Mouse (Mus musculus): ENCODE results near the gene 1700029H14Rik.

Gene 1700029H14Rik

DNA sequence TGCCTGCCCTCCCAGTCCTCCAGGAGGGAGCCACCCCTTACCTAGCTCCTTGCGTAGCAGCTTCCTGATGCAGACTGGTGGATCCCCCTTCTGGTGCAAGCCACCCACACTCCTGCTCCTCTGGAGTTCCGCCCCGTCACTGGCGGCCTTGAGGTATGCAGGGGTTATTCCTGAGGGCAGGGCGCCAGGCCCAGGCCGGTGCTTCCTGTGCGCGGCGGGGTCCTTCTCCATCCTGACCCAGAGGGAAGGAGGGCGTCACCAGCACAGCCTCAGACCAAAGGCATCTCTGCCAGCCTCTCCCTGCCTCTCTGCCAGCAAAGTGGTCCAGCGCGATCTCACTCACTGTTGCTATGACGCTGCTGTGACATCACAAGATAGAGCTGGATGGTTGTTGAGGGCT lies at the start of gene 1700029H14Rik:
1700029H14Rik (minus strand) TSS at position 344 of the 400 bp plus-strand sequence.
- DNase-seq (ENCODE audit: low spot score in 2 of 2): peak; percentile 14 to 23

DNA sequence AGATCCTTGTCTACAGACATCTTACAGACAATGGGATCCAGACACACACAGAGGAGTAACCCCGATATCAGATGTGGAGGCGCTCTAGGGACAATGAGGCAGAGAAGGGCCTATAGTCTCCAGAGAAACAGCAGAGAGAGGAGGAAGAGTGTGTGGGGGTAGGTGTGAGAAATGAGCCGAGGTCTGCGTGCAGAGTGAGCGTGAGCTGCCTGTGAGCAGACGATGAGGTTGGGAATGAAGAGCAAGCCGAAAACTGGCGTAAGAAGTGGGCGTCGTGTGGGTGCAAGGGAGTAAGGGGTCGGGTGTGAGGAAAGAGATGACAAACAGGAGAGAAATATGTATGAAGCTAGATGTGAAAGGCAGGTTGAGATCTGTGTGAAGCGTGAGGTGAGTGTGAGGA lies 49.4 kb upstream of the 1700029H14Rik start:
- DNase-seq (ENCODE audit: low spot score in 2 of 2): no peak

DNA sequence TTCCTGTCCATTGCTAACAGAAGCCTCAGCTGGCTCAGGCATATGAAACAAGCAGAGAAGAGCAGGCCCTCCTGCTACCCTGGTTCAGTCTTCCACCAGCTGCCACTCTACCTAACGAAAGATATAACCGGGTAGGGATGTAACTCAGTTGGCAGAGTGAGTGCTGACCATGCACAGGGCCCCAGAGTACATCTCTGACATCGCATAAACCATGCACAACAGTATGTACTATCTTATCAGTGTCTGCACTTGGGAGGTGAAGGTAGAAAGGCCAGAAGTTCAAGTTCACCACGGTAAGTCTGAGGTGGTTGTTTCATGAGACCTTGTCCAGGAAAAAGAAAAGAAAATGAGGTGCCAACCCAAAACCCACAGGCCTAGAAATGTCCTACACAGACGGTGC lies 47.7 kb upstream of the 1700029H14Rik start:
- no peak for DNase-seq (ENCODE audit: low spot score in 2 of 2)

DNA sequence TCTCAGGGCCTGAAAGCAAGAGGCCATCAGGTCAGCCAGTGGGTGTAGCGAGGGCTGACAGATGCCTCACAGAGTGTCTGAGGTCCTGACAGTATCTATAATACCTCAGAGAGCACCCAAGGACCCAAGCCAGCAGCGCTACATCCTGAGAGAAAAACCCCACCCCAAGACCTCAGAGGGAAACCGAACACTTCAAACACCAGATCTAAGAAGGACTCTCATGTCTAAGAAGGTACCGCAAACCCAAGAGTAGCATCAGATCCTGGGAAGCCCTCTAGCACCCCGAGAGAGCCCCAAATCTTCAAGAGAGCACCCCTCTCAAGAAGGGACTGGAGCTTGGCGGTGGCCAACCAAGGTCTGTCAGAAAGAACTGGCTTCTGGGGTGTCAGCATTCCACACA lies 46.7 kb upstream of the 1700029H14Rik start:
- no peak for DNase-seq (ENCODE audit: low spot score in 2 of 2)

DNA sequence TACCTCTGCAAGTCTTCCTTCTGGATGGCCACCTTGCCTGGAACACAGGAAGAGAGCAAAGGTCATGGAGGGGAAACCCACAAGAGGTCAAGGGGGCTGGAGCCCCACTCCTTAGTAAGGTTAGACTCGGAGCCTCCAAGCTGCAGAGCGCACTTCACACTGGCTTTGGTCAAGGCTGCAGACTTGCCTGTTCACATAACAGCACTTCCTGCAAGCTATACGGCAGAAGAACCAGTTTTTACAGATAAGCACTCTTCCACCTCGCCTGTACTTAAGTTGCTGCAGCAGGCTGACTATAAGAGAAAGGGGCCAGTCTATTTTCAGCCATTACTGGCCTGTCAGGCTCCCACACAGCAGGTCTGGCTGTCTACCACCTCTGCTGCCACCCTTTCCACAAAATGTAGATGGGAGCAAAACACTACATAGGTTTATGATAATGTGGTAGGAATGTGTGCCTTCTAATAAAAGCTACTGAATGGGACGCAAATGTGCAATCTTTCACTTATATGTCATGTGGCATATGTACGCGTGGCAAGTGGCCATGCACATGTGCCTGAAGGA lies 43.7 kb upstream of the 1700029H14Rik start:
- DNase-seq (ENCODE audit: low spot score in 2 of 2): no peak

DNA sequence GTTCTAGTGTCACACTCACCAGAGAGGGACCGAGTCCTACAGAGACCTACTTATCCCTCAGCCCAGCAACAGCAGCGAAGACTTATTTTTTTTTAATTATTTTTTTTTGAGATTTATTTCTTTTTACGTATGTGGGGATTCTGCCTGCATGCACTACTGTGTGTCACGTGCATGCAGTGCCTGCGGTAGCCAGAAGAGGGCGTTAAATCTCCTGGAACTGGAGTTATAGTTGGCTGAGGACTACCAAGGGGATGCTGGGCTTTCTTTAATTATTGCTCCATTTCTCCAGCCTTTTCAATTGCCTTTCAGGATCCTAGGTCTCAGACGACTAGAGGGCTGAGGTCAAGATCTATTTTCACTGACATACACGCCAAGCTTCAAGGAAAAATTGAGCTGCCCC lies 40.4 kb upstream of the 1700029H14Rik start:
- peak in 1 of 2 experiments; percentile 34 for DNase-seq (ENCODE audit: low spot score in 2 of 2)

DNA sequence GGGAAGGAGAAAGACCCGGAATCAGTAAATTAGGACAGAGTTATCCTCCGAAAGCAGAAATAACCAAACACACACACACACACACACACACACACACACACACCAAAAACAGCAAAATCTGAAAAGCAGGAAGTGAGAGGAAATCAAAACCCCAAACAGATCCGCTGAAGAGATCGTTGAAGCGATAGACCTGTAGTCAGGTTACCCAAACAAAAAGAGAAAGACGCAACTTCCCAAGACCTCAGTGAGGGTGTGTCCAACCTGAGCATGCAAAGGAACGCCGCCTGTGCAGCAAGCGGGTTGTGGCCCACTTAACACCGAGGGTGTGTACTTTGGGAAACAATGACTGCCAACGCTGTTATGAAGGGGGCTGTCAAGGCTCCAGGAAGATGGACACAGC lies 38.9 kb upstream of the 1700029H14Rik start:
- peak; percentile 71 to 81 for DNase-seq (ENCODE audit: low spot score in 2 of 2)

DNA sequence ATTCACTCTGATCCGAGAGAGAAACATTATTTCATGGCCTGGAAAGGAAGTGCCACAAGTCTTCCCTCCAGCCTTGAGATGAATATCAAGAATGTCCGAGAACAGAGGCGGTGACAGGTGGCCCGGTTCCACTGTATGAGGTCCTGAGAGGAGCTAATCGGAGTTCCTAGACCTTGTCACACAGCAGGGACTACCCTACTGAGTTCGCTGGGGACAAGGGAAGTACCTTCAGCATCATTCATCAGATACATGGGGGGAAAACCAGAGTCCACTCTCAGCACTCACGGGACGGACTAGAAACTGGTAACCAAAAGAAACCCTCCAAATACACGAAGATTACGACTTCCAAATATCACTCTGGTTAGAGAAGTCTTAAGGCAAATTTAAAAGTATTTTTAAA lies 38.5 kb upstream of the 1700029H14Rik start:
- DNase-seq (ENCODE audit: low spot score in 2 of 2): peak; percentile 50 to 61

DNA sequence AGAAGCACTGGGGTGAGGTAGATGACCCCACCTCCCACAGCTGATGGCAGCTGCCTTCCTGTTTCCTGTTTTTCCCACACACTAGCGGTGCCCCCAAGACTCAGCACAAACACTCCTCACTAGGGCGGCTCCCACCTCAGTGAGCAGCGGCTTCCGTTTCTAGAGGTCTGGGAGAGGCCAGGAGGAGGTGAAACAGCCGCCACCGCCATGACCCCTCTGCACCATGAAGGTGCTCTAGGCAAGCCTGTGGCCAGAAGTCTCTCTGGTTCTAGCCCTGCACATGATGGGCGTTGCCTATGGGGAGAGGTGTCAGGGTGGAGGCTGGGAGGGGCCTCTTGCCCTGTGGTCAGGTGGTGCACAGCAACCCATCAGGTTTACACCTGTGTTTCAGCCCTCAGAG lies 37.9 kb upstream of the 1700029H14Rik start:
- DNase-seq (ENCODE audit: low spot score in 2 of 2): peak; percentile 82 to 88

DNA sequence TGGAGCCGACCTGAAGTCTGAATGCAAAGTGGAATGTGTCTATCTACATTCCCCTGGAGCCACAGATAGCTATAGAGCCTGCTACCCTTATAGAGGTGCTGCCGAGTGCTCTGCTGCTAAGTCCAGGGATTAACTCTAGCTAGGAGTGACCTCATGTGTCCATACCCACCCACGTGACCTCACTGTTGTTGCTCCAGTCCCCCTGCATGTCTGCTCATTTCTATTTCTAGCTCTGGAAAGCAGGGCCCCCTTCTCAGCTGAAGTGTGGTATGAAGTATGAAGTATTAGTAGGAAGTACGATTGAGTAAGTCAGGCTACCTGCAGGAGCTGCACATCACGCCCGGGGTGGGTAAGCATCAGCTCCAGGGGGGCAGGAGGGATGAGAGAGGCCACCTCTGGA lies 35.5 kb upstream of the 1700029H14Rik start:
- no peak for DNase-seq (ENCODE audit: low spot score in 2 of 2)

DNA sequence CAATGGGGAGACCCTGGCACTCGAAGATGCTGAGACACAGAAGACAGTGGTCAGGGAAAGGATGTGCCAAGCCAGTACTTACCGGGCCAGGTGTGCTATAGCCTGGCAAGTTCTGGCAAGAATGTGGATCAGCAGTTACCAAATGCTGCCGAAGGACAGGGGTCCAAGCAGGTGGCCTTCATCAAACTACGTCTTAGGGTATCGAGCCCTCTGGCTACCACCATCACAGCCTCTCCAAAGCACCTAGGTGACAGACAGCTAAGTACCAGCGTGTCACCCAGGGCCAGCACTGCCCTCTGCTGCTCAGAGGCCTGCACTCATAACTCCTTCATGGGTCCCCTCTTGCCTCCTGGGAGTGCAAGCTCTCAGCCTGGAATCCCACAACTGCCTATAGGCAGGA lies 33.6 kb upstream of the 1700029H14Rik start:
- peak; percentile 23 to 53 for DNase-seq (ENCODE audit: low spot score in 2 of 2)

DNA sequence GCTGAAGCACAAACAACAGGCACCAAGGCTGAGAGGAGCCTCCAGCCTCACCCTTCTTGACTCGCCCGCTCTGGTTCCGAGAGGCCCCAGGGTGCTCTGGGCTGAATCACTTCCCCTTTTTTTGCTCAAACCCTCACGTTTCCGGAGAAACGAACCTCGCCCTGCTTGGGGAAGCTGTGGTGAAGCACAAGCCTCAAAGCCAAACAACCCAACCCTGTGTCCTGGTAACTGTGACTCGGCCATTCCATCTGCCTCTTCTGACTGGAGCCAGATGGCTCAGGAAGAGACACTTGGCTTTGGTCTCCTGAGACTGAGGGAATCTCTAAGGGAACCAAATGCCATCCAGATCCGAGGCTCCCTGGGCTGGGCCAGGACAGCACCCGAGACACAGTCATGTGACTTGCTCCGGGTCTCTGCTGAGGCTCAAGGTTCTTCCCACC lies 32.6 kb upstream of the 1700029H14Rik start:
- peak; percentile 85 to 92 for DNase-seq (ENCODE audit: low spot score in 2 of 2)

DNA sequence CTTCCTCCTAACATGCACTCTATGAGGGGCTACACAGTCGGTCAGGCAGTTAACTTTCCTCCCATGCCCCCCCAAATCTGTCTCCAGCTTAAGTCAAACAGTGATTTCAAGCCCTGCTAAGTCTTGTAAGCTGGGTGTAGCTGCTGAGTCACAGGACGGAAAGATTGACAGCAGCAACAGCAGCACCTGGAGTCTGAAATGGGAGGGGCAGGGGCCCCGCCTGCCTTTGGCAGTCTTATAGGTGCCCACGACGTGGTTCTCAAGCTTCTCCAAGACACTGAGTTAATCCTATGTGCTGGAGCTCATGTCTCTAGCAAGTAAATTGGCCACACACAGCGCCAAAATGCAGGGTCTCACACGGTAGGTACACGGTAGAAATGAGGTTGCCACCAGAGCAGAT lies 31.1 kb upstream of the 1700029H14Rik start:
- peak in 1 of 2 experiments; percentile 13 for DNase-seq (ENCODE audit: low spot score in 2 of 2)

DNA sequence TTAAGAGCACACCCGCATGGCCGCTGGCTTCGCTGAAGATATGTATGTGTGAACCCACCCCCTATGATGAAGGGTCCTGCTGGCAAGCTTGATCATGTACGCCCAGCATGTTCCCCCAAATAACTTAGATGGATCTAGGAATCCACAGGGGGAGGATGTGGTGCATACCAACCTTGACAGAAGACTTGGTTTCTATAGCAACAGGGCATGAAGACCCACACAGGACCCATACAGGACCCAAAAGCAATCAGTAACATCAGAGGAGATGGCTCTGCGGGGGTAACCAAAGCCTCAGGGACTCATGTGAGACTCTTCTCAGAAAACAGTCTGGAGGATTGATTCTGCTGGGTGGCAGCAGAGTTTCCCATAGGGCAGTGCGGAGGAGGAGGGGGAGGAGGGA lies 29.0 kb upstream of the 1700029H14Rik start:
- no peak for DNase-seq (ENCODE audit: low spot score in 2 of 2)

DNA sequence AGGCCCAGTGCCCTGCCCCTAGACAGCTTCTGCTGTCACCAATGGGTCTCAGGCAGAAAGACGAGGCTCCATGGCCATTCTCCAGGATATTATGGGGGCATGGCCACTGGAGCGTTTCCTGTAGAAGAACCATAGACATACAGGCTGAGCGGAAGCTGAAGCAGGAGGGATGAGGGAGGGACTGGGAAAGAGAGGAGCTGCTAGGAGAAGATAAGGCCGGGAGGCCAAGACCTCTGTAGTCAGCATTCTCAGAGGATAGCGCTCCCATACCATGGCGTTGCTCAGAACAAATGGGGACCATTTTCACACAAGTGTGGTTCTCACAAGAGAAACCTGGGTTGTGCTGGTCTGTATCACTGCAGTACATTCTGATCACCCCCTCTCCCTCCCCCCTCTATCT lies 26.8 kb upstream of the 1700029H14Rik start:
- no peak for DNase-seq (ENCODE audit: low spot score in 2 of 2)

DNA sequence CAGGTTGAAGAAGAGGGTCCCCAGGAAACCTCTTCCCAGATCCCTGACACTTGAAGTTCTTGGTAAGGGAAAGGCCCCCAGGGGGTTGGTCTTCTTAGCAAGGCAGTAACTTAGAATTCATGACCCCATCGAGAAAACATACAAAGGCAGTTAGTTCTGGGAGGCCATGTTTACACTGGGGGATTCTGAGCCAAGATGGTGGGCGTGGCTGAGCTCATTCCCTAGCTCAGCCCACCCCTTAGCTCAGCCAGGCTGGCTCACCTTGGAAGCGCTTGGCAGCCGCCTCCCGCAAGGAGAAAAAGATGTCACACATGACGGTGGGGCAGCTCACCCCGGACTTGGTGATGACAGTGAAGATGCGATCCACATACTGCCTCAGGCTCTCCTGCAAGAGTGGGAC lies 22.4 kb upstream of the 1700029H14Rik start:
- no peak for DNase-seq (ENCODE audit: low spot score in 2 of 2)

DNA sequence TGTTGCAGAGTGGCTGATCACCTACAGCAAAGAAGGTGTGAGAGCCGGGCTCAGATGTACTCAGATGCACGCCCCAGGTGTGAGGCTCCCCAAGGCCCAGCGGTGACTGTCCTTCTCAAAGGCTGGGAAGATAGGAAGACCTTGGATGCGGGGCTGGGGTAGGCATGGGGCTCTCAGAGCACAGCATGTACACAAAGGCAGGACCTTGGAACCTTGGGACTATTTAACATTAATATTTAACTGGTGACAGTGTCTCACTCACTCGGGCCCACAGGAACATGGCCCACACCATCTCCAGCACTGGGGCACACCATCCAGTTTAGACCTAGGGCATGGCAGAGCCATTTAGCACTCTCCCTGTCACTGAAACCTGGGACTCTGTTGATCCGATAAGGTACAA lies 15.6 kb upstream of the 1700029H14Rik start:
- no peak for DNase-seq (ENCODE audit: low spot score in 2 of 2)

DNA sequence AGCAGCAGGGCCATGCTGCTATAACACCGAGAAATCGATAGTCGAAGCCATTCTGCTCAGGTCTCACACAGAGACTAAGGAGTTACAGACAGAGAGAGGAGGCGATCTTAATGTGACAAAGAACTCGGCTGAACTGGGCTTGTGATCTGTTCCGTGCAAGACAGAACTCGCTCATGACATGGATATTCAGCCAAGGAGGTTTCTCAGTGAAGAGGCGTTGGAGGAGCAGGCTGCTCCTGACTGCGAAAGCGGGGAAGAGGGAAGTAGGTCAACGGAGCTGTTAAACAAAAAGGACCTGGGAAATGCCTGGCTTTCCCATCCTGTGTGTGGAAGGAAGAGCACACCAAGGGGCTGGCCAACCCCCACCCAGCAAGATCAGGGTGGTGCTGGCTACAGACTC lies 9.7 kb upstream of the 1700029H14Rik start:
- DNase-seq (ENCODE audit: low spot score in 2 of 2): no peak

DNA sequence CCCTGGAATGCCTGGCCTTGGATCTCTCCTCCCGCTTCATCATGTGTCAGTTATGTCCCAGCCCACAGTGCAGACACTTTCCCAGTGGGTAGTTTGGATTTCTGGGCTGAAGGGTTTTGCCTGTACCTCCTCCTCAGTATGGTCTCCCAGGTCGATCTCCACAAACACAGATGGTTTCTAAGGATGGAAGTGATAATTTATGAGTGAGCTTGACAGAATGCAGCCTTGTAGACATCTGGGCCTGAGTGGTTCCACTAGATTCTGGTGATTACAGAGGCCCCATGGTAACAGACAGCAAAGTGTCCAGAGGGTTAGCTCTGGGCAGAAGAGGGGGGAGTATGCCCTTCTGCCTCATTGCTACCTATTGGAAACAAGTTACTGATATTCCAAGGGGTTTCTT lies 4.7 kb downstream of the 1700029H14Rik start:
- no peak for DNase-seq (ENCODE audit: low spot score in 2 of 2)

DNA sequence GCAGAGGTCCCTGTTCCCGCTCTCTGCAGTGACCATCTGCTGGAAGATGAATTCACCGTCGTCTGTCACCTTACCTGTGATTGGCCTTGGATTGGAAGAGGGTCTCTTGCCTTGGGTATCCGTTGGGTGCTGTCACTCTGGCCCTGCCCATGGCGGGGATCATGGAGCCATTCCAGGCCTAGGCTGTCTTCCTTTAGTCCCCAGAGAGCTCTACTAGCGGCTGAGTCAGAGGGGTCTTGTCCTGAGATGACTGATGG lies 10.8 kb downstream of the 1700029H14Rik start:
- DNase-seq (ENCODE audit: low spot score in 2 of 2): no peak

DNA sequence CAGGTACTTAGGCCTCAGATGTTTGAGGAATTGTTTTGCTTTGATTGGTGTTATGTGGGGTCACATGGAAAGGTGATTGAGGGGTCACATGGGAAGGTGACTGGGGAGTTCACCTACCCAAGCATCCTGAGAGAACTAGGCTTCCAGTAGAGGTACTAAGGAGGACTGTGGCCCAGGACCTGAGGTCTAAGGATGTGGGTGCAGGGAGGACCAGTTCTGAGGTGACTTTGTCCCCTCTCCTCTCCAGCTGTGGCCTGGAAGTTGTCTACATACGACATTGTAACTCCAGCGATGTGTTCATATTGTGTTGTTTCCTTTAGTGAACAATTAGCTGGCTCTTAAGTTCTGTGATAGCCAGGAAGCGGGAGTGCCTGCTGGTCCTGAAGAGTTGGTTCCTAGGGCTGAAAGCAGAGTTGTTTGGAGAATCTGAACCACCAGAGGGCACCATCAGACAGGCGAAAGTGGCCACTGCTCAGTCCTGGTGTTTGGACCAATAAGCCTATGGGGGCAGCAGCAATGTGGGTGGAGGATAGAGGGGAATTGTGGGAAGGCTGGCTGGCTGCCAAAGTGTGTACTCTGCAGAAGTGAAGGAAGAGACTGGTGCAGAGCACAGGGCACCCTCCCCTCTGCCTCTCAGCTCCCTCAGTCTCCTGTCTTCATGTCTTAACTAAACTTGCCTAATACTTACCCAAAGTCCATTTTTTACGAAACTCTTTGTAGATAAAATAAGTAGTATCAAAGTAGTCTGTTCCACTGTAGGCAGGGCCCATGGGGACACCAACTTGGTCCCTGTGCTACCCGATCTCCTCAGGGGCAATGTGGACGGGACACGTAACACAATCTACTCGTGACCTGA lies 11.3 kb downstream of the 1700029H14Rik start:
- DNase-seq (ENCODE audit: low spot score in 2 of 2): peak; percentile 54 to 79

DNA sequence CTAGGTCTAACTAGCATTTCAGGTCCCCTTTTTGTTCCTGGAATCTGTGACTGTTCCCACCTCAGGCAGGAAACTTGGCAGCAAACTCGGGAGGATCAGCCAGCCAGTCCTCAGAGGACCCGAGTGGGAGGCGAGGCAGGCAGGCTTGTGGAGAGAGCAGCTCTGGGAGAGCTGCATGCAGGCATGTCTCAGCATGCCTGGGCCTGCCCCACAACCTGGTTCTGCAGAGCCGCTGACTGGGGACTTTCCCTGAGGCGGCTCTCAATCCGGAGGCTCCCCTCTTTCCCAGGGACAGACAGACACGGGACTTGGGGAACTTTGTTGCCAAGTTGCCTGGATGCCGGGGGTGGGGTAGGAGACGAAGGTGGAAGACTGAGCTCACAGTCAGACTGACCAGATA lies 13.4 kb downstream of the 1700029H14Rik start:
- DNase-seq (ENCODE audit: low spot score in 2 of 2): no peak

DNA sequence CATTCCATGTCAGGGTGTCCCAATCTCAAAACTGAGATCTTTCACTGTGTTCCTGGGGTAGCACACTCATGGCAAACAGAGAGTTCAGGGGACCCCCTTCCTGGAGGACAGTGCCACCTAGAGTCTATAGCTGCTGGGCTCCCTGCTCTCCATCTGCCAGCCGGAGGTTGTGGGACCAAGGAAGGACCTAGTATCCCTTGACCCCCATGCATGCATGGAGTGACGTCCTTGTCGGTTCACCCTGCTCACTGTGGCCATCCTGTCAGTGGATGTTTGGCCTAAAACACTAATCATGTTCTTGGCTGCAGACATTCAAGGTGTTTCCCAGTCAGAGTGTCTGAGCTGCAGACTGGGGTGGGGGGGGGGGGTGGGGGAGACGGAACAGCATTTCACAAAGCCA lies 14.0 kb downstream of the 1700029H14Rik start:
- no peak for DNase-seq (ENCODE audit: low spot score in 2 of 2)

DNA sequence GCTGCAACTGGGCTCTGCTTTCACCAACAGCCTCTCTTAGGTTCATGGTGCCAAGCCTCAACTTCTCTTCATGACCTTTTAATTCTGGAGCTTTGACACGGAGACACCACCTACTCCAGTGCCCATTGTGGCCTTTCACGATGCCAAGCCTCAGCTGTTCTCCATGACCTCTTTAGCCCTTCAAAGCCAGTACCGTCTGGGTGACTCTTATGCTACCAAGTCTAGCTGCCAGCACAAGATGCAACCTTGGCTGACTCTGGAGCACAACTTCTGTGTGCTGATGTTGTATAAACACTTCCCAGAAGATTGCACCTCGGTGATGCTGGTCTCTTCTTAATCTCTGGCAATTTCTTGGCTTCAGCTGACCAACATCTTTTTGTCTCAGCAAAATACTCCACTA lies 15.8 kb downstream of the 1700029H14Rik start:
- DNase-seq (ENCODE audit: low spot score in 2 of 2): no peak
